Mouse (Mus musculus) heart, postnatal 36 days (tissue): Measurements from ENCODE around the gene Dmrt1. TPM values are rescaled to one million over a fixed set of nuclear protein-coding genes. Genes with fewer than 3 reads are reported as not detected.

Source experiments
- DNase-seq, 2 experiments: peaks; one replicate each; pipeline ENCODE4 v3.0.0; 2021 to 2022
- intact Hi-C: fragments of 180-260 bp; cut with DNase I; formaldehyde crosslinking; loops from one replicate; pipeline ENCODE4 v1.15.1; 2025
- total RNA-seq, 2 experiments: library from RNA; stranded (reverse); gene quantifications; 2 replicates each; pipeline ENCODE4 v1.2.3; 2021

Dmrt1 gene
- total RNA-seq, 2 experiments from 2014 or later = not detected

- intact Hi-C loops = no loop called here
- no peak for DNase-seq
These were observed 108.3 kb downstream of the Dmrt1 start for GRCm38 (mm10) chr19:25613476-25614300.

DNA sequence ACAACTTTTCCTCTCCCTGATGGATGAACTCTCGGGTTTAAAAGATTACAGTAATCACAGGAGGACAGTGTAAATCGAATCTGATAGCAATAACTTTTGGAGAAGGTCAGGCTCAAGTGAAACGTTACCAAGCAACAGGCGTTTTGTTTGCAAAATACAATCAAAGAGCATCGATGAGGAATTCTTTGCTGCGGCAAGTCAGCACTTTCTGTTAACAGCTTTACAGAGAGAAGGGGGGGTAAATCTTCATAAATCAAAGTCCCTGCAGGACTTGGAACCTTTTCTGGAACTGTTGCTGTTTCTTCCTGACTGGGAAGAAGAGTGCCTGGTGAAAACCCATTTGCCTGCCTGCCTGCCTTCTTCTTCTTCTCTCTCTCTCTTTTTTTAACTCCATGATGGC, 110.5 kb downstream of the Dmrt1 start:
- DNase-seq = no peak
- intact Hi-C loops = no loop called here

DNA sequence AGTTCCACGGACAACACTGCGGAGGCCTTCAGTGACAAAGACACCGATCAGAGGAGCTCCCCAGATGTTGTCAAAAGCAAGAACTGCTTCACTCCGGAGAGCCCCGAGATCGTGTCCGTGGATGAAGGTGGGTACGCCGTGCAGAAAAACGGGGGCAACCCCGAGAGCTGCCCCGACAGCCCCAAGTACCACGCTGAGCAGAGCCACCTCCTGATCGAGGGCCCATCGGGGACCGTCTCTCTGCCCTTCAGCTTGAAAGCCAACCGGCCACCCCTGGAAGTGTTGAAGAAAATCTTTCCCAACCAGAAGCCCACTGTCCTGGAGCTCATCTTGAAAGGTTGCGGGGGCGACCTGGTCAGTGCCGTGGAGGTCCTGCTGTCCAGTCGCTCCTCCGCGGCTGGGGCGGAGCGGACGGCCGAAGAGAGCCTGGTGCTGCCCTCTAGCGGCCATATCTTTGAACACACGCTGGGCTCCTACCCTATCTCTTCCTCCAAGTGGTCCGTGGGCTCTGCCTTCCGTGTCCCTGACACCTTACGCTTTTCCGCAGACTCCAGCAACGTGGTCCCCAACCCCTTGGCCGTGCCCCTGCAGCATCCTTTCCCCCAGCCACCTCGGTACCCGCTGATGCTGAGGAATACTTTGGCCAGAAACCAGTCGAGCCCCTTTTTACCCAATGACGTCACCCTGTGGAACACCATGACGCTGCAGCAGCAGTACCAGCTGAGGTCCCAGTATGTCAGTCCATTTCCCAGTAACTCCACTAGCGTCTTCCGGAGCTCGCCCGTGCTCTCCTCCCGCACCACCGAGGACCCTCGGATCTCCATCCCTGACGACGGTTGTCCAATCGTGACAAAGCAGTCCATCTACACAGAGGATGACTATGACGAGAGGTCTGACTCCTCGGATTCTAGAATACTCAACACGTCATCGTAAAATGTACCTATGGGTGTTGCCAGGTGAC, 117.2 kb downstream of the Dmrt1 start:
- intact Hi-C loops = loop anchor here (2.0 to 10.0 kb wide), 3 partner anchors 78 to 488 kb away; no protein-coding TSS in a partner anchor
- peak; percentile 60 to 76 for DNase-seq

DNA sequence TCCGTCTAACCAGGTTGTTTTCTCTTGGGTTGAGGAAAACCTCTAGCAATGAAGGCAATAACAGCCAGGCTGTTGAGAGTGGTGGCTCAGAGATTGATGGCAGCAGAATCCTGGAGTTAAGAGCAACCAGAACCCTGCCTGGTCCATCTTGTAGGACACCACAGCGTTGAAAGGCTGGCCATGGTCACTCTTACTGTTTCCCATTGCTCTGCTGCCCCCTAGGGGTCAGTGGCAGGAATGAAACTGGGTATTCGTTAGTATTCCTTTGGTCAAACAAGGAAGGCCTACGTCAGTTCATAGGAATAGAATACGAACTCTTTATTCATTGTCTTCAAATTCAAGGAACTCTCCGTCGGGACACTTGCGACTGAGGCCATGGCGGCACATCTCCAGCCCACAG, 123.1 kb downstream of the Dmrt1 start:
- intact Hi-C loops = loop anchor here (10.0 kb wide), 1 partner anchor 494 kb away; no protein-coding TSS in a partner anchor
- peak; percentile 57 to 66 for DNase-seq

DNA sequence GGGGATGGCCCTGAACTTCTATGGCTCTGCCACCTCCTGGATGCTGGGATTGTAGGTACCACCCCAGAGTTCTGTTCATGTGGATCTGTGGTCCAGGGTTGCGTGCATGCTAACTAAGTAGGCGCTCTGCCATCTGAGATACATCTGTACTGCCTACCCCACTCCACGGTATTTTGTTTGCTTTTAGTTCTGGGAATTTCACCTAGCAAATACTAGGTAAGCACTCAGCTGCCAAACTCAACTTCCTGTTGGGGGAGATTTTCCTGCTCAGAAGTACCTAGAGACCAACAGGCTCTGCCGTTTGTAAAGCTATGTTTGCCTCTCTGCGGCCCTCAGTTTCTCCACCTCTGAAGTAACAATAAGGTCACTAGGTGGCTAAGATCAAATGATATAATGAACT, 129.7 kb downstream of the Dmrt1 start:
- no peak for DNase-seq
- intact Hi-C loops = loop anchor here (5.0 kb wide), 1 partner anchor 678 kb away; no protein-coding TSS in a partner anchor

DNA sequence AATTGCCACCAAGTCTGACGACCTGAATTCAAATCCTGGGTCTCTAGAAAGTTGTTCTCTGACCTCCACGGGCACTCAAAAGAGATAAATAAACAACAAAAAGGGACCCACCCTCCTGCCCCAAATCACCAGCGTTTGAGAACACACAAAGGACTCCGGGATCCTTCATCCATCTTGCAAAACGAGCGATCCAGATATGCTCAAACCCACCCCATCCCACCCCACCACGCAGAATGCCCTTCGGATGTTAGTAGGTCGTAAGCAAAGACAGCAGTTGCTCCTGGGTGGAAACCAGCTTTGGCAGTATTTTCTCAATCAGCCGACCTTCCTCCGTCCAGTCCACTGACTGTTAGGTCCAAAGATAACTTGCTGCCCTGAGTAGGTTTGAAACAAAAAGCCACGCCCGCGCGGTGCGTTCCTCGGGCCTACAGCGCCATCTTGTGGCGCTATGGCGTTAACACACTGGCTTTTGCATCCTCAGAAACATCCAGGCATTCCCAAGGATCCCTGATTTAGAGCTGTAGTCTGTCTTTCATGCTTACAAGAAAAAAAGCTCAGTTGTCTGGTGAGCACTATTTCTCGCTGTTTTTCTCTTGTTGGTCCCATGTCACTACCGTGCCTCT, 130.3 kb downstream of the Dmrt1 start:
- DNase-seq = peak; percentile 49 to 64
- intact Hi-C loops = loop anchor here (1.0 to 5.0 kb wide), 2 partner anchors 90 to 678 kb away; no protein-coding TSS in a partner anchor

DNA sequence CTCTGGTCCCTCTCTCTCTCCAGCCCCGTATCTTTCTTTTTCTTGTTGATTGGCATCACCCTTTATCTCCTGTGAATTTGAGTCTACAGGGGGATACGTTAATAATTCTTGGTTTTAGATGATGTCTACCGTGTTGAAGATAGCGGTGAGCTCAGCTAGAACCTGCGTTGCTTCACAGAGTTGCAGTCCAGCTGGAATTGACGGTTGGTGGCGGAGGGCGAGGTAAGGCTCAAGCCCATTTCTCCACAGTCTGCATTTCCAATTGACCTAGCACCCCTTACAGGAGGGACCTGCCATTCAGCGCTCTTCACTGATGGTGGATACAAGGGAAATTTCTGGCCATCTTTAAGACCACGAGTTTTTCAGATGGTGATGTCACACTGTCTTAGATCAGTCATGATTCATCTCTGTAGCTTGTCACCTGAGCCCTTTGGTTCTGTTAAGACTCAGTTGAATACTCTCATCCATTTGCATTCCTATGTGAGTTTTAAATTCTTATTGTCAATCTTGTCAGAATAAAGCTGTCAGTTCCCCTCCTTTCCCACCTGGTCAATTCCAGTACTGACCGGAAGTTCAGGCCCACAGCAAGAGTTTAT, 133.4 kb downstream of the Dmrt1 start:
- no peak for DNase-seq
- intact Hi-C loops = loop anchor here (5.0 kb wide), 1 partner anchor 682 kb away; no protein-coding TSS in a partner anchor

DNA sequence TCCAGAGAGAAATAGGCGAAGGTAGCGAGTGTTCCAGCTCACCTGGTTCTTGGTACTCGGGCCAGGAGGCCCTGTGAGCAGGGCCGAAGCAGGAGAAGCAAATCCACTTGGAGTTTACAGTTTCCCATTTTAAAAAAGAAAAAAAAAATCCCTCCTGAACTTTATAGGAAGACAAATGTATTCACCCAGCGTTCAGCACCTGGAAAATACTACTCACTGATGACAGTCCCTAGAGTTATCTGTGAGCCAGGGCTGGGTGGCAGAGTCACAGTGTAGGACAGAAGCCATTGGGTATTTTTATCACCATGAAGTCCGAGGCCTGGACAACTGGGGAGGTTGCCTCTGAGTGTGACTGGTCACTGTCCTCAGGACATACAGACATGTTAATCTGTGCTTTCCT, 136.4 kb downstream of the Dmrt1 start:
- no peak for DNase-seq
- intact Hi-C loops = no loop called here

DNA sequence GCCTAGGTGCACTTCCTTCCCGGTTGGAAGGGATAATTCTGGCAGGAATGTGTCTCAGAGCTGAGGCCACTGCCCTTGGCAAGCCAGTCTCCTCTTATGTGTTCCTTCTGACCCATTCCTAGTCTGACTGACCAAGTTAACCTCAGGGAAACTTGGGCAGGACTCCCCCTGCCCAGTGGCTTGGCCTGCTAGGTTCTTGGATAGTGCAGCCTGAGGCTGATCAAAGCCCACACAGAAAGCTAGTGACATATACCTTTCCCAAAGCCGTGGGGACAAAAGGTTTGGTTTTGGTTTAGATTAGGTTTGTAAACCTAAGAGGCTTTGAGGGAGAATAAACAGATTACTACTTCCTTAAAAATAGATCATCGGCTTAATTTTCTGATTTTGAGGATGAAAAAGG, 141.7 kb downstream of the Dmrt1 start:
- DNase-seq = no peak
- intact Hi-C loops = no loop called here

GRCm38 (mm10) chr19:25648701-25649100, 143.3 kb downstream of the Dmrt1 start:
- intact Hi-C loops = no loop called here
- no peak for DNase-seq

- intact Hi-C loops = no loop called here
- DNase-seq = no peak
These were observed 145.1 kb downstream of the Dmrt1 start for GRCm38 (mm10) chr19:25650474-25650873.

DNA sequence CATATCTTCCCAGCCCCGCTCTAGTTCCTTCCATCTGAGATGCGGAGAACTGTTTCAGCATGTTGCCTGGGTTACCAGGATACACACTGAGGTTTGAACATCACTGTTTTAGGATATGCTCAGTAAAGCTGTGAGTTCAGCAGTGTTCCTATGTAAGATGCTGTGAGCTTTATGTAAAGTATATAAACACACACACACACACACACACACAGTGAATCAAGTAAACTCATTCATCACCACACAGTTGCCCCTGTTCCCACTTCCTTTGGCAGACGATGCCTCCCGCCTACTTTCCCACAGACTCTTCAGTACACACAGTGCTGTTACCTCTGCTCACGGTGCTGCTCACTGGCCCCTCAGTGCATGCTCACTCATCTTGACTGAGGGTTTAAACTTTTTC, 147.1 kb downstream of the Dmrt1 start:
- intact Hi-C loops = no loop called here

More for the DNA sequence above, 147.1 kb downstream of the Dmrt1 start:
- DNase-seq = no peak

Other genes starting within 250 kb of the Dmrt1 start
- not detected for gene Dmrt3, start 104.7 kb downstream of the Dmrt1 start, total RNA-seq
- not detected for gene Dmrt2, start 166.8 kb downstream of the Dmrt1 start, total RNA-seq